Mouse (Mus musculus) testis, postnatal 14 days (tissue): ENCODE measurements around the gene Muc4.
A peak's percentile ranks its signal among the peaks of the same experiment; 100 is the strongest.

Experiments
- DNase-seq: peaks from one replicate; pipeline ENCODE4 v3.0.0; 2021; ENCODE audit warnings: low spot score

Muc4 gene

DNA sequence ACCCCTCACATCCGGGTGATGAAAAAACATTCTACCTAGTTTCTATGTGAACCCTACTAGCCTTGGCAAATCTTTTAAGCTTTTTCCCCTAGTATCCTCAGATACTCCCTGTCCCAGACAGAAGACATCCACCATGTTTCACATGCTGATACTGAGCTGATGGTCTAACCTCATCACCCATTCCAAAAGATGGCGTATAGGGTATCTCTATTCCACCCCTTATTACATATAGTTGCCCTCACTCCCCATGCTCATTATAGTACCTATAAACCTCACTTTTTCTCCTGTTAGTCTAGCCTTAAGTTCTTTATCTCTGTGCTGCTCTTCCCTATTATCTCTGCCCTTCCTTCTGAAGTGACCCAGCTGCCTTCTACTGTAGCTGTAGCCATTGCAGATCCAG is at the start of gene Muc4:
Gene Muc4, plus strand, starts transcription at position 301 of the 400 bp plus-strand sequence.
- DNase-seq: no peak

GRCm38 (mm10) chr16:32685998-32686397 is 49.7 kb upstream of the Muc4 start:
- no peak for DNase-seq

- DNase-seq: no peak
These were observed 48.5 kb upstream of the Muc4 start for GRCm38 (mm10) chr16:32687221-32687620.

GRCm38 (mm10) chr16:32688770-32689169 is 46.9 kb upstream of the Muc4 start:
- DNase-seq: no peak

DNA sequence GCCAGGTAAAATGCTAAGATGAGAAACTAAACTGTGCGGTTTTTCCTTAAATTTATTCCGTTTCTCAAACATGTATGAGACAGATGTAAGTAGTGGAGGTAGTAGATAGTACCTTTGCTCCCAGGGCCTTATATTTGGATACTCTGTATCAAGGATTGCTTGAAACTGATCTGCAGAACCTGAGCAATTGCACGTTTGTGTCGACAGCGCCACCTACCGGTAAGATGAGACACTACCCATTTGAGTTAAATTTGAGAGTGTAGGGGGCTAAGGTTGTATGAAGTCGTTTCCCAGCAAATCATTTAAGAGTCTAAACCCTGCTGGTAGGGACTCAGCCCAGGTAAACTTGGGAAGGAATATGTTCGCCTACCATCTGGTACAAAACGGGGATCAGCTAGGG is 46.2 kb upstream of the Muc4 start:
- DNase-seq: peak; percentile 74

DNA sequence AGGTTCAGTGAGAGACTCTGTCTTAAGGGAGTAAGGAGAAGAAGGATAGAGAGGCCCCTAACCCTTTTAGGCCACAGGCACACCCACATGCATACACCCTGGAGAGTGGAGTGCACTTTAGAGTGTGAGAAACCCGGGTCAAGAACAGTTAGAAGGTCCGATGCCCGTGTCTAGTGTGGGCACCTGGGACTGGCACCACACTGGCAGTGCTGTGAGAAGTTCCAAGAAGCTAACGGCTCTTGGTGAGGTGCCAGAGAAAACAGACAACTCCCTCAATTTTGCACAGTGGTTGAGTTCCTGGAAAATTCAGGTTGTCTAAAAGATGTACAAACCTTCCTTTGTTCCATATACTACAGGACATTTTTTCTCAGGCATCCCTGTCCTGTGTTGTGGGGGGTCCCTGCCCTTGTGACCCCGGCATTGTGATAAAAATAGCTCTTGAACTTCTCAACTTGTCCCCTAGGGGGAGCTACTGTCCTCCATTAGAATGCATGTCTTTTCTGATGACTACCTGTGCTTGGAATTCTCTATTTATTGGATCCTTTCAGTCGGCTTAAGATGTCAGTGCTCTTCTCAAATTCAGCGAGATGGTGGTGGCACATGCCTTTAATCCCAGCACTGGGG is 38.7 kb upstream of the Muc4 start:
- no peak for DNase-seq

DNA sequence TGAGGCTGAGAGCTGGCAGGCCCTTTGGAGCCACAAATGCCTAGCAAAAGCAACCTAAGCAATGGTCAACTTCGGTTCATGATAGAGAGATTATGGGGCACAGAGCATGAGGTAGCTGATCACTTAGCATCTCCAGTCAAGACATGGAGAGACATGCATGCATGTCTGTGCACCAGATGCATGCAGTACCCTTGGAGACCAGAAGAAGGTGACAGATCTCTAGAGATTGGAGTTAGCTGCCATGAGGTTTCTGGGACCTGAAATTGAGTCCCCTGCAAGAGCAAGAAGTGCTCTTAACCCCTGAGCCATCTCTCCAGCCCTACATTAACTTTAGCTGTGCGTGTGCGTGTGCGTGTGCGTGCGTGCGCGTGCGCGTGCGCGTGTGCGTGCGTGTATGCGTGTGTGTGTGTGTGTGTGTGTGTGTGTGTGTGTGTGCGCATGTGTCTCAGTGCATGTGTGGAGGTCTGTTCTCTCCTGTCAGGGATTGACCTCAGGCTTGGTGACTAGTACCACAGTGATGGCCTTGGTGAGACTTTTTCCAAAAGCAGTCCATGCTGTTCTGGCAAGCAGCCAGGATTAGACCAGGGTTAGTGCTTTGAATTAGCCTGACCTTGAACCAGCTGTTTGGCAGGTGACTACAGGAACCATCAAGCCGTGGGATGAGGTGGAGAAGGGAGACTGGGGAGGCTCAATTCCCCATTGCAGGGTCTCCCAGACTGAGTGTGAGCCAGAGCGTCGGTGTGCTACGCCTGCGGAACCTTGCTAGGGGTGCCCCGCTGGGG is 37.8 kb upstream of the Muc4 start:
- no peak for DNase-seq

DNA sequence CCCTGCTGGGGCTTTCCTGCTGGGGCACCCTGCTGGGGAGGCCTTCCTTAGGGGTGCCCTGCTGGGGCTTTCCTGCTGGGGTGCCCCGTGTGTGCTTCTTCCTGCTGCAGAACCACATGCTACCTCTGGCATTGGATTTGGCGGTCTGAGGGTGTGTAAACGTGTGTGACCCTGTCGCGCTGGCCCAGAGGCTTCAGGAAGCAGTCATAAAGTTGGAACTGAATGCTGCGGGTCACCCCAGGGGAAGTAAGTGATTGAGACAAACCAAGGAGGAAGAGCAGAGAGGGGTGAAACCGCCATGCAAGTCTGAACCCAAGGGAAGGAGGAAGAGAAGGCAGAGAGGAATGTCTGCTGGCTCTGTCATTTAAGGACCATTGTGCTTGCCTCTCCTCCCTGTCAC is 37.1 kb upstream of the Muc4 start:
- no peak for DNase-seq

- DNase-seq: no peak
These were observed 32.3 kb upstream of the Muc4 start for GRCm38 (mm10) chr16:32703312-32703912.

- DNase-seq: no peak
These were observed 30.1 kb upstream of the Muc4 start for GRCm38 (mm10) chr16:32705606-32706005.

GRCm38 (mm10) chr16:32707111-32707823 is 28.4 kb upstream of the Muc4 start:
- DNase-seq: no peak

DNA sequence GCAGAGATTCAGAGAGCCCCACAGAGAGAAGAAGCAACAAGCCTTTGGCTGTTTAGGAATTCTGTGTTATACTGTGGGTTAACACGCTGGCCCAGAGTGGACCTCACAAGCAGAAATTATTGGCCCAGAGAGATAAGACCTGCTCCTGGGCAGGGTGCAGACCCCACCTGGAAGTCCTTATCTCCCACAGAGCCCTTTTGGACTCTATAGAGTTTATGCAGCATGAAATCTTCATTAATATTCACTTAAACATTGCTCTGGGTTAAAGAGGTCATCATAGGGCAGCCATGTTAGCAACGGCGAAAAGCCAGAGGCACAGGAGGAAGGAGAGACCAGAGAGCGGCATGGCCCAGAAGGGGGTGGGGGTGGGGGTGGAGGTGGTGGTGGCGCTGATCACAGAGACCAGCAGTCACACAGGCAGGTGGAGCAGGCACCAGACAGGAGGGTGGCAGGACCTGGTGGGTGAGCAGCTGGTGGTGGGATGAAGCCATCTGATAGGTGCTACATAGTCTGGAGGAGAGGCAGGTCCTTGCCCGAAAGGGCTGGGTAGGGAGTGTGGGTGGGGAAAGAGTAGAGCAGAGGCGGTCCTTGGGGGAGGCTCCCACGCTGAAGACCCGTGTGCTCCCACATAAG is 27.7 kb upstream of the Muc4 start:
- no peak for DNase-seq

GRCm38 (mm10) chr16:32708457-32709033 is 27.1 kb upstream of the Muc4 start:
- no peak for DNase-seq

- DNase-seq: no peak
These were observed 26.6 kb upstream of the Muc4 start for GRCm38 (mm10) chr16:32709116-32709515.

GRCm38 (mm10) chr16:32710426-32711070 is 25.1 kb upstream of the Muc4 start:
- DNase-seq: no peak

DNA sequence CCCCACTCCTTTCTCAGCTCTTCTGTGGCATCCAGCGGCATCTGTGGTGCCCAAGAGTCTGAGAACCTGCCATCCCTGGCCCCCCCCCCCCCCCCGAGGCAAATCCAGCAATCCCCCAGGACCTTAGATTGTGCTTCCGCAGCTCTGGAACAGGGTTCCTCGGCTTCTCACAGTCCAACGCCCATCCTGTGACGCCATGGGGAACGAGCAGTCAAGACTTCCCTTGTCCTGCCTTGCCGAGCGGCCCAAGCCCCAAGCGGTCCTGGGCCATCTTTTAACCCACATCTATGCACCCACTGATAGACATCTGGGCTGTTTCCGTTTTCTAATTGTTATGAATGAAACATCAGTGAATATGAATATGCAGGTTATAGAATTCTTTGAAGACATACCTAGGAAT is 23.5 kb upstream of the Muc4 start:
- DNase-seq: no peak

DNA sequence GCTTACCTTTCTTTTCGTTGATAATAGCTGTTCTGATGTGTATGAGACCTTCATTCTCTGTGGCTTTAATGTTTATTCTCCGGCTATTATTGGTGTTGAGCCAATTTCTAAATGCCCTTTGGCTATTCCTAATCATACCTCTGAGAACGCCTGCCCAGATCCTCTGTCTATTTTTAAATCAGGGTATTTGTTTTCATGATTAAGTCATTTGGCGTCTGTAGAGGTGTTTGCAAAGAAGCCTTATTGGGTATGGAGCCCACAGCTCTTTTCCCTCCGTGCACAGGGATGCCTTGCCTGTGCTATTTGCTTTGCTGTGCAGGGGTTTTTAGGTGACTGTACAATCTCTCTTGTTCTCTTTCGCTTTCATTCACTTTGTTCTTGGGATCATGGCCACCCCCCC is 22.1 kb upstream of the Muc4 start:
- no peak for DNase-seq

- no peak for DNase-seq
These were observed 20.3 kb upstream of the Muc4 start for GRCm38 (mm10) chr16:32715364-32715763.

DNA sequence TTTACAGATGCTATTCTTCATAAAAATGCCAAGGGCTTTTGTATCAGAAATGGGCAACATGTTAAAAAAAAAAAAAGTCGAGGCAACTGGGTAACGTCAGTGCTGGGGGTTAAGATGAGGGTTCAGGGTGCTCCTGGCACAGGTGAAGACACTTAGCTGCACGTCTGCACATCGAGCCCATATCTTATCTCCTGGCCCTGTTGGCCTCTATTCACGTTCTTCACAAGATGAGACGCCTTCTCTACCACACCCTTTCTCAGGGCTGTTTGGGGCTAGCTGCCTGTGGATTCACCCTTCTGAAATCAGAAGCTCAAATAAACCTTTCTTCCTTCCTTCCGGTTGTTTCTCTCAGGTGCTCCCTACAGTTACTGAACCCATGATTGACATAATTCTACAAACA is 12.5 kb upstream of the Muc4 start:
- DNase-seq: no peak

DNA sequence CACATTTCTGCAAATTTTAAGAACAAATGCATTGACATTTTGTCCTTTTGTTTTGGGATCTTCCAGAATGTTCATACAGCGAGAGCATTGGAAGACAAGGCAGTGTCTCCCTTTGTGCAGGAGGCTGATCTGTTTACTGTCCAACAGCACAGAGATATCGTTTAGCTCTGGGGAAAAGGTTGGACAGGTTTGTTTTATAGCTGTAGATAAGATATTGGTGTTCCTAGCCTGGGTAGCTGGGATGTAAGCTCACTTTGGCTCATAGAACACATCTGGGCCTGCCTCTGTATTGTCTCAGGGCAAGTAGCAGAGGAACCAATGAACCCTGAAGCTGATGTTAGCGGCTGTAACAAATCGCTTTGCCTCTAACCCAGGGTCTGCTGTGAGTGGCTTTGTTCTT is 11.9 kb upstream of the Muc4 start:
- DNase-seq: no peak

- no peak for DNase-seq
These were observed 11.4 kb upstream of the Muc4 start for GRCm38 (mm10) chr16:32724259-32724658.
